Mouse (Mus musculus): ENCODE results near the gene Lsamp.

- TF ChIP-seq POLR2A (IDR thresholded peaks at IDR 0.05; ENCODE audit: insufficient read length, low read depth) (no peak), TCF12 (IDR thresholded peaks at IDR 0.05; ENCODE audit: insufficient read depth, poor library complexity, severe bottlenecking) (no peak), E2F4 (IDR thresholded peaks at IDR 0.05; ENCODE audit: insufficient read depth) (no peak), MYOD1 (IDR thresholded peaks at IDR 0.05; ENCODE audit: control insufficient read depth in 1 of 3, insufficient read length in 2 of 3, low read depth in 2 of 3) (no peak), MYOG (IDR thresholded peaks at IDR 0.05; ENCODE audit: control insufficient read depth in 1 of 3, insufficient read depth in 1 of 3, insufficient read length in 2 of 3, low read depth in 2 of 3) (no peak), CEBPB (IDR thresholded peaks at IDR 0.05; ENCODE audit: insufficient read depth, poor library complexity, severe bottlenecking) (no peak), USF1 (IDR thresholded peaks at IDR 0.05; ENCODE audit: low read depth) (no peak), REST (IDR thresholded peaks at IDR 0.05; ENCODE audit: insufficient read depth, insufficient read length) (no peak), POLR2AphosphoS2 (IDR thresholded peaks at IDR 0.05; ENCODE audit: insufficient read length, low read depth) (no peak), TCF3 (IDR thresholded peaks at IDR 0.05; ENCODE audit: insufficient read length, low read depth) (no peak), MAX (IDR thresholded peaks at IDR 0.05; ENCODE audit: low read depth) (no peak), SRF (IDR thresholded peaks at IDR 0.05; ENCODE audit: control insufficient read depth, insufficient read length, low read depth) (no peak)
Measured at GRCm38 (mm10) chr16:40866733-40867132, 882.6 kb downstream of the Lsamp start.
